Mouse (Mus musculus): ENCODE measurements around the gene Cdkal1.

GRCm38 (mm10) chr13:29150120-29150519 is 705.4 kb downstream of the Cdkal1 start:
- TF ChIP-seq POLR2A (IDR thresholded peaks at IDR 0.05; ENCODE audit: insufficient read length, low read depth) (no peak), MAX (IDR thresholded peaks at IDR 0.05; ENCODE audit: low read depth) (no peak), USF1 (IDR thresholded peaks at IDR 0.05; ENCODE audit: low read depth) (no peak), CEBPB (IDR thresholded peaks at IDR 0.05; ENCODE audit: insufficient read depth, poor library complexity, severe bottlenecking) (no peak), MYOG (IDR thresholded peaks at IDR 0.05; ENCODE audit: control insufficient read depth in 1 of 3, insufficient read depth in 1 of 3, insufficient read length in 2 of 3, low read depth in 2 of 3) (no peak), TCF12 (IDR thresholded peaks at IDR 0.05; ENCODE audit: insufficient read depth, poor library complexity, severe bottlenecking) (no peak), POLR2AphosphoS2 (IDR thresholded peaks at IDR 0.05; ENCODE audit: insufficient read length, low read depth) (no peak)

All from myocyte (in vitro differentiated cells).